Mouse (Mus musculus): Measurements from ENCODE around the gene Ybey.

DNA sequence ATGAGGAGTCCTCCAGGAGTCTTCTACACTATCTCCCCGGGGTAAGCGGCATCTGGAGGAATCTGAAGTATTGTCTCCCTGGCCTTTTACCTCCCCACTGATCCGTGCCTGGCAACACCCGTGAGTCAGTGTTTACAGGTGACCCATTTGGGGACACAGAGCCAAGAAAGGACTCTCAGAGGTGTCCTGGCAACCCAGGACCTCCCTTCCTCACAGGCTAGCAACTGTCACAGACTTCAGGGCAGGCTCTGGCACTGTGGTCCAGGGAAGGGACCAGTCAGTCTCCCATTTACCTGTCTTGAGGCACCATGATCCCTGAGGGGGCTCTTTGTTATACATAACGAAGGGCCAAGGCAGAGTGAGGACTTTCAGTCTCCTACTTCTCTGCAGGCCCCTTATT is 20.1 kb downstream of the Ybey start, which contains the start of gene 2610028H24Rik:
- TF ChIP-seq CTCF (IDR thresholded peaks at IDR 0.05; ENCODE audit: low read depth, low read length), result no peak
- no peak for TF ChIP-seq POLR2AphosphoS5 (IDR thresholded peaks at IDR 0.05; ENCODE audit: insufficient replicate concordance, low read depth, low read length)
- TF ChIP-seq GATA2 (IDR thresholded peaks at IDR 0.05; ENCODE audit: borderline replicate concordance, low read depth, low read length), result no peak
- TF ChIP-seq GATA1 (IDR thresholded peaks at IDR 0.05; ENCODE audit: borderline replicate concordance, low read length), result no peak
- no peak for TF ChIP-seq TAL1 (conservative IDR thresholded peaks at IDR 0.05; ENCODE audit: low read depth, low read length)

All from G1E (cell line).